Mouse (Mus musculus) testis, postnatal 10 days (tissue): Measurements from ENCODE around the gene Hsf3.
"Not testable (repeated sequence)": the region's sequence is repeated elsewhere in the genome, so short reads cannot be mapped to it uniquely, and the experiment has no call there.

Experiments used
- DNase-seq: peaks from one replicate; pipeline ENCODE4 v3.0.0; 2021; ENCODE audit warnings: low spot score

The Hsf3 gene

DNA sequence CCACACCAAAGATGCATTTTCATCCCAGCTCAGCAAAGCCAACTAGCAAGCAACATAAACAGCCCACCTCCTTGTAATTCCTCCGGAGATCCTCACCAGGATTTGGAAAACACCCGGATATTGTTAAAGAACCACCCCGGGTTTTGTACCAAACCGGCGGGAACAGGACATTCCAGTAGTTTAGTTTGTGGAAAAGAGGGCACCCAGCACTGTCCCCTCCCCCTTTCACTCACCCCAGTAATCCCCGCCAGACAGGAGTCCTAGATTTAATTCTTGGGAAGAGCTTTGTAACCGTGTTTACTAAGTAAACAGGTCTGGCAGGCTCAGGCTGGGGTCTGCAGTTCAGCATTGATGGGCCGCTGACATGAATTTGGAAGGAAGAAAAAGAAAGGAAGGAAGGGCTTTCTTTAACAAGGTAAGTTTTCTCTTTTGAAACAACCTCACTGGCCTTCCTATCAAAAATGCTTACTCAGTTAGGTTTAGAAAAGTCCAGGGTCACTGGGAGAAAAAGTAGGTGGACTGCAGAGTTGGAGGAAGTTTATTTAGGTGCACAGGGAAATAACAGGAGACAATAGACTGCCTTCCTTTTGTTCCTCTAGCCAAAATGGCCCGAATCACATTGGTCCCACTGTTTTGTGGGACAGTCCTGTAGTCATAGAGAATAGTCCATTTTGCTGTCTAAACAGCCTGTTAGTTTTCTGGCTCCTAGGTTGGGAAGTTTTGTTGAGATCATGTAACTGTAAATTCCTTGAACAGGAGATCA, at the start of gene Hsf3:
Hsf3 (minus strand) TSS at position 94 of the 763 bp plus-strand sequence.
- peak; percentile 43 for DNase-seq

DNA sequence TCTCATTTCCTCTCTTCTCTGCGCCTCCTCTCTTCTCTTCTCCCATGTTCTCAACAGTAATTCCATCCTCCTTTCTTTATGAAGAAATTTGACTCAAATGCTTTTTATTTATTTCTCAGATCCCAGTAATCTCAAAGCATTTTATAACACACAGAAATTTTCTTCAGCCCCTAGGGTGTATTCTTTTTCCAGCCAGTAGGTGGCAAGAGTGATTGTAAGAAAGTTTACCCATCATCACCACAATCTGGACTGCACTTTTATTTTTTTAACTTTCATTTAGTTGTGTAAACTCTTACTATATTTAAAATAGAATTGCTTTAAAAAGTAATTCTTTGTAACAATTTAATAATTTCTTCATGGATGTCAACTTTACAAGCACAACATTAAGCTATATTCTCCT, 45.5 kb upstream of the Hsf3 start:
- DNase-seq: no peak

DNA sequence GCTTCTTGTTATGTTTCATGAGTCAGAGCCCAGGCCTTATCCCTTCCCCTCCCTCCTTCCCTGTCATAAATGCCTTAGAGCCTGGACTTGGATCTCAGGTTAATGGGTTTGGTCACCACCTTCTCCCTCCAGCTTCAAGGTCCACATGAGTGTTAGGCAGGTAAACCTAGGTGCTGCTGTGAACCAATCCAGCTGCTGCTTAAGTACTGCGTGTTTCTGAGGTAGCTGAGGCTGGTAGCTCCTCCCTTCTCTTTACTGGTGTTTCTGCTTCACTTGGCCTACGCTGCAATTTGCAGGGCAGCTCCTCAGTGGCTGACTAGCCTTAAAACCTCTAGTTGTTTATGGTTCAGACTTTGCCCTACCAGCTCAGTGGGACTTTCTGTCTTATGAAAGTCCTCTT, 945 bp downstream of the Hsf3 start, which contains the start of gene Heph:
Heph (plus strand) TSS at position 211 of the 400 bp plus-strand sequence.
- DNase-seq: no peak

DNA sequence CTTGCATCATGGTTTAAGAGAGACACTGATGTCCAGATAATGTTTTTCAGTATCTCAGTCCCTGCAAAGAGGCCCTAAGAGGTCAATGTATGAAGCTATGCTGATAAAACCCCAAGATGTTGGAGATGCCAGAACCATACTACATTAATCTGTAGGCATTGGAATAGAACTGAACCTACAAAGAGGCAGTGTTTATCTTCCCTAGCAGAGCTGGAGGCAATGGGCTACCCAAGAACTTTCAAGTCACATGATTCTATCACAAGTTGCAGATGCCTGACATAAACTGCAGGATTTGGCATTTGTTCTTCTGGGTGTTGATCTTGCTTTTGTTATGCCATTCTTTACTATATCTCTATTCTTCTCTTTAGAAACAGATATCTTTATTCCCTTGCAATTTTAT, 36.7 kb downstream of the Hsf3 start:
- no peak for DNase-seq

DNA sequence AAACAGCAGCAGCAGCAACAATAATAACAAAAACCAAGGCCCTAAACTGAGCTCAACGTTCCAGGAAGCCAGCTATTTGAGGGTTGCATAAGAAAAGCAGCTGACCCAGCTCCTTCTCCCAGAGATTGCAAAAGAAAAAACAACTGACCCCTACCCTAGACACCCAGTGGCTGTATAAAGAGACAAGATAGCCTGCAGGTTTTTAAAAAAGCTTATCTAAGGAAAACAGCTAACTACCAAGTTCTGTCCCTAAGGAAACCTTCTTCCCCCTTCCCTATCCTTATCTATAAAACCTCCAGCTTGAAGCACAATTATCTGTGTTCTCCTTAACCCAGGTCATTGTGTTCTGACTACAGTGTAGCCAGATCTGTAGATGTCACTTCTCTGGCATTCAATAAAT, 38.4 kb downstream of the Hsf3 start:
- DNase-seq: no peak

DNA sequence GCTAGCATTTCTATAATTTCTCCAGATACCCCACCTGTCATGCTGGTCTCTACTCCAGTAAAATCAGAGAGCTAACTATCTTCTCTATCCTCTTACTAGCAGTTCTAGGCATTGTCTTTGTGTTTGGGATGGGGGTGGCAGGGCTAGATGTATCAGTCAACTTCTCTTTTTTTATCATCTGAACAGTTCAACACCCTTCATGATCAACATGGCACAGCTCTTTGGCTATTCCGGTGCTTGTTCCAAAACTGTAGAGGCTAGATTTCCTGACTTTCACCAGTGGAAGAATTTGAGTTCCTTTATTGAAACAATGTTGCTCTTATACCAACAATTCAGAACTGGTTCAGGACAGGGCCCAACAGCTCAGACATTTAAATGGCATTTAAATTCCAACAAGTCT, 39.1 kb downstream of the Hsf3 start:
- DNase-seq: no peak

DNA sequence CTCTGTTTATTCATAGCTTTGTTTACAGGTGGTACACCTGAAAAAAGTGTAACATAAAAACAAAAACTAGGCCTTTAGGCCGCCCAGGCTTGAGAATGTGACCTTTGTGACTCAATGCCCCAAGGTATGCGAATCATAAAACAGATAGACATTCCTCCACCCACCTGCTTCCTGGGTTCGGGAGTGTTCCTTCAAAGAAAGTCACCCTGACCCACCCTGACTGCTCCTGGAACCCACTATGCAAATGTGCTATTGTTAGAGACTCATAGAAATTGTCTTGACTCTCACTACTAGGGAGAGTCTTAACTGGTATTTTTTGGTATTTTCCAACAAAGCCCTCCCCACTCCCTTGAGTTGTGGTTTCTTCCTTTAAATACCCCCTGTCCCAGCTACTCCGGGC, 40.7 kb downstream of the Hsf3 start:
- not testable (repeated sequence) for DNase-seq

DNA sequence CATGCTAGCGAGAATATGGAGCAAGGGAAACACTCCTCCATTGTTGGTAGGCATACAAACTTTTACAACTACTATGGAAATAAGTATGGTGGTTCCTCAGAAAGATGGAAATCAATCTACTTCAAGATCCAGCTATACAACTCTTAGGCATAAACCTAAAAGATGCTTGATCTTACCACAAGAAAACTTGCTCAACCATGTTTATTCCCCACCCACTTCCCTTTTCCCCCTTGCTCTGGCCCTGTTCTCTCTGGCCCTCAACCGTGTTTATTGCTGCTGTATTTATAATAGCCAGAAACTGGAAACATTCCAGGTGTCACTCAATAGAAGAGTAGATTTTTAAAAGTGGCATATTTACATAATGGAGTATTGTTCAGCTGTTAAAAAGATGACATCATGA, 117.0 kb downstream of the Hsf3 start:
- DNase-seq: no peak

DNA sequence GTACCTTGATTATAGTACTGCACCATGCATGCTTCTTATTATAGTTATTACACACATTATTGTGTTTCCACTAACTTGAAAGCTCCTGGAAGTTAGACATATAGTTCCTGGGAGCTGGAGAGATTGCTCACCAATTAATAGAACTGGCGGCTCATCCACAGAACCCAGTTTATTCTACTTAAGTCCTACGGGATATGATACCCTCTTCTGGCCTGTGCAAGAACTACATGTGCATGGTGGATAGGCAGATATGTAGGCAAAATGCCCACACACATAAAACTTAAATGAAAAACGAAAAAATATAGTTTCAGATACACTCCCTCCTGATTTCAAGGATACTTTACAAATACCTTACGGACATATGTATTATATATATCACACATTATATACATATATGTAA, 126.3 kb downstream of the Hsf3 start:
- peak; percentile 31 for DNase-seq

DNA sequence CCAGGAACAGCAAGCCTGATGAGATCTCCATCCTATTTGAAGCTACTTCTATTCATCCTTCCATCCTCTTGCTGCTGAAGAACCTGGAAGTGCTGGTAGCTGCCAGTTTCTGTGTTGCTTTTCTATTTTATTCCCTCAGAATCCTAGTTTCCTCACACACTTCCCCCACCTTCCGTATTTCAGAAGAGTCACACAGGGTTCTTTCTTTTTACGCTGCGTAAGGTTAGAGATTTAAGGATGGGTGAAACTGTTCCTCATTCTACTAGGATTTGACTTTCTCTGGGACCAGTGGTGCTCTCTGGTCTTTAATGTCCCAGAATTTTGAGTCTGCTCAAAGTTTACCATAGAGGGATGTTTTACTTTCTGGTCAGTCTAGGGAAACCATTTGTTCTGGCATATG, 162.8 kb downstream of the Hsf3 start, which contains the start of gene Vsig4:
Vsig4 (minus strand) TSS at position 101 of the 400 bp plus-strand sequence.
- no peak for DNase-seq

DNA sequence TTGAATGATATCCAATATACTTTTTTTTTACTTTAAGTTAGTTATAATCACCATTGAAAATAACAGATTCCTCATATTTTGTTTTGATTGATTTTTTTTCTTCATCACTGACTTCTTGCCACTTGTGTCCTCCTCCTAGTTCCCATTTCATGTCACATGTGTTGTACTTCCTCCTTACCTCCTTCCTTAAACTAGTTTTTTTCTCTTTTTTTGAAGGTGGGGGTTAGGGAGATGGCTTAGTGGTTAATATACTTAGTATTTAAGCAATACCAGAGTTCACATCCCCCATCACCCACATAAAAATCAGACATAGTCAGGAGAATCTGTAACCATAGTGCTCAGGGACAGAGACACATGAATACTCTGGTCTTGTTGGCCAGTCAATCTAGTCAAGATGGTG, 199.6 kb downstream of the Hsf3 start:
- no peak for DNase-seq
